Mouse (Mus musculus): ENCODE data around the gene Setd7.
"Not testable (repeated sequence)": the region's sequence is repeated elsewhere in the genome, so short reads cannot be mapped to it uniquely, and the experiment has no call there.

The Setd7 gene

DNA sequence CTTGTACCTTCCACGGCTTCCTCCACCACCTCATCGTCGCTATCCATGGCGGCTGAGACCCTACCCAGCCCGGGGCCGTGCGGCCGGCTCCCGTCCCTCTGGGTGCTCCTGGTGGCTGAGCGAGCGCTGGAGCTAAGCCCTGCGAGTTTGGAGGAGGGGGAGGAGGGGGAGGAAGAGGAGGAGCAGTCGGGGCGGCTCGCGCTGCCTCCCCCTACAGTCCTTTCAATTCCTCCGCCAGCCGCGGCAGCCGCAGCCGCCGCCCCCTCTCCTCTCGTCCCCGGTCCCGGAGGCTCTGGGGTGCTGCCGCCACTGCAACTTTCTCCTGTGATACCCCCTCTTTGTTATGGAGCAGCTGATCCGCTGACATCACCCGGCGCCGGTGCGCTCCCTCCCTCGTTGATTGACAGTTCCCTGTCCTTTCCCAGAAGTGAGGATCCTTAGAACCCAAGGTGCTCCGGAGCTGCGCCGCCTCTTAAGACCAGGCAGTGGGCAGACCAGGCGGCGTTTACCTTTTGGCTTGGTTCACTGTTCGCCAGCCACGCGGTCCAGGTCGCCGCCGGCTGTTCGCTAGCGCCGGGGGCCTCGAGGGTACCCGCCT is at the start of gene Setd7:
TSS of gene Setd7 (minus strand) at position 369 of the 598 bp plus-strand sequence.
- peak; percentile 54 for DNase-seq (ENCODE audit: low read depth)

DNA sequence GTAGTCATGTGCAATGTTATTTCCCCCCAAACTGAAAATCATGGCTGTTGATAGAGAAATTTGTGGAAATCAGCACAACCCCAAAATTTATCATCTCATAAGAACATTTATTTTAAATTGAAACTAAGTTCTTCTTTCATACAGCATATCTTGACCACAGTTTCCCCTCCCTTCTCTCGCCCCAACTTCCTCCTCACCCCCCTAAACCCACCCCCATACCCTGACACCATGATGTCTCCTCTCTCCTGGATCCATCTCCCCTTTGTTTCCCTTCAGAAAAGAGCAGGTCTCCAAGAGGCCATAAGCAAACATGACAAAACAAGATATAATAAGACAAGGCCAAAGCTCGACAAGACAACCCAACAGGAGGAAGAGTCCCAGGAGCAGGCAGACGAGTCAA is 43.8 kb upstream of the Setd7 start:
- no peak for DNase-seq (ENCODE audit: low read depth)

DNA sequence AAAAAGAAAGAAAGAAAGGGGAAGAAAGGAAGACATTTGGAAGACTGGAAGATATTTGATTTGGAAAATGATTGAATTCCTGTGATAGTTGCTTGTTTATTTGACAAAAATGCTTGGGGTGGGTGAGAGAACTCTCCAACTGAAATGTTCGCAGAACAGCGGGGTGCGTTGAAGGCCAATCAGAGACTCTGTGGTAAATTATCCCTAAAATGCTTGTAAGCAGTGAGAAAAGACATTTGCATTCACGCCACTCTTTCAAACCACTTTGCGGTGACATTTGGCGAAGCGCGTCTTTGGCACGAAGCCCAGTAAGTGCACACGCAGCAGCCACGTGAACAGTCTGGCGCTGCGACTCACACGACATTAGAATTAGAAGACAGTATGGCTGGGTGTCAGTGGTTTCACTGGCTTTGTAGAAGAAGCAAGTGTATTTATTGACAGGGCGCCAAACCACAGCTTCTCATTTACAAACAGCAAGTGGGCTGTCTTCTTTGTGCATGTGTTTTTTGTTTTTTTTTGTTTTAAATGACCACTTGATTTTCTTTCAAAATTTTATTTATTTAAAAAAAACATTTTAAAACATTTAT is 43.1 kb upstream of the Setd7 start:
- no peak for DNase-seq (ENCODE audit: low read depth)

DNA sequence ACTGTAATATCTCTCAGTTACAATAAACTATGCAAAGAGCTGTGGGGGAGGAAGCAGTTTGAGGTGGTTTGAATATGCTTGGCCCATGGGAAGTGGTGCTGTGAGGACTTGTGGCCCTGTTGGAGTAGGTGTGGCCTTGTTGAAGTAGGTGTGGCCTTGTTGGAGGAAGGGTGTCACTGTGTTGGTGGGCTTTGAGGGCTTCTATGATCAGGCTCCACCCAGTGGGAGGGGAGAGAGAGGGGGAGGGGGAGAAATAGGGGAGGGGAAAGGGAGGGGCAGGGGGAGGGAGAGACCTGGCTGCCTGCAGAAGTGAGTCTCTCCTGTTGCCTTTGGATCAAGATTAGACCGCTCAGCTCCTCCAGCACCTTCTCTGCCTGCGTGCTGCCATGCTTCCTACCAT is 40.8 kb upstream of the Setd7 start:
- DNase-seq (ENCODE audit: low read depth), result no peak

DNA sequence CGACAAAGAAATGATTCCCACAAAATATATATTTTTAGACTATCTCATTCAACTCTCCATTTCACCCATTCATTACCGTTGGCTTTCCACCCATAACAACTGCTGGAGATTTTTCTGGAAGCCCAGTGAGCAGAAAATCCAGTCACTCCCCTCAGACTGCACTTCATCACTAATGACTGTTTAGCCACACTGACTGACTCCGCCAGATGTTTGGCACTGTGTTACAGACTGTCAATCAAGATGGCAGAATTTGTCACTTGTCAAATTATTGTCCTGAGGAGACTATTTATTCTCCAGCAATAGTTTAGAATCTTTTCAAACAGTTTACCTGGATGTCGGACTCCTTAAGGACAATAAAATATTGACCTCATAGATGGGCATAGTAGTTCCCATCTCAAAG is 40.0 kb upstream of the Setd7 start:
- no peak for DNase-seq (ENCODE audit: low read depth)

DNA sequence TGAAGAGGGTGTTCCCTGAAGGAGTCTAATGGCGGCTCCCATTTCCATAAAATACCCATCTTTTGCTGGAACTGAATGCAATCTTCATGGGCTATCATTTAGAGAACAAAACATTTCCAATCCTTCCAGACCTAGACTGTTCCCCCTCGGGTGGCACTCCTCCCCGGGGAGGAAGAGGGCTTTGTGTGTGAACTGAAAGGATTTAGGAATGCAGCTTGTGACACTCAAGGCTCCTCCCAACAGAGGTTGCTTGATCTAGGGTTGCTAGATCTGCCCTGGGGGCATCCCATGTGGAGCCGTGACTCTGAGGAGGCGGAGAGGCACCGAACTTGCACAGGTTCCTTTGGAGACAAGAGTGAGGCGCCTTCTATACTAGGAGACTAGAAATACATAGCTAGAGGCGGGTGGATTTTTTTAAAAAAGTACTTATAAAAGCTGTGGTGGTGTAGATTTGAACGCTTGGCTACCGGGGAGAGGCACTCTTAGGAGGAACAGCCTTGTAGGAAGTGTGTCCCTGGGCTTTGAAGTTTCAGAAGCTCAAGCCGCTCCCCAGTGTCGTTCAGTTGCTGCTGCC is 38.5 kb upstream of the Setd7 start:
- DNase-seq (ENCODE audit: low read depth), result no peak

DNA sequence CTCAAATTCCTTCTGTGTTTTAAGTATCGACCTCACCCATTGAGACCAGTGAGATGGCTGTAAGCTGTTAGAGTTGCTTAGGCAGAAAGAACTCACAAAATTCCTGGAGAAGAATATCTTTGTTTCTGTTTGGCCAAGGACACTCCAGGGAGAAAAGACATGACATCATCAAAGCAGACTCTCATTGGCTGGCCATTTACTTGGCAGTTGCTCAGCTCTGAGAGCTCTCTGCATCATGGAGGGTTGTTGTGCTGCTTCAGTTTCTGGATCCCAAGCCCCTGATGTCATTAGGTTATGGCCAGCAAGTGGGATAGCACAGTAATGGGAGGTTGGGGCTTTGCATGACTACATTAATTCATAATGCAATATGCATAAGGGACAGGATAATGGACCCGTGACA is 35.9 kb upstream of the Setd7 start:
- no peak for DNase-seq (ENCODE audit: low read depth)

DNA sequence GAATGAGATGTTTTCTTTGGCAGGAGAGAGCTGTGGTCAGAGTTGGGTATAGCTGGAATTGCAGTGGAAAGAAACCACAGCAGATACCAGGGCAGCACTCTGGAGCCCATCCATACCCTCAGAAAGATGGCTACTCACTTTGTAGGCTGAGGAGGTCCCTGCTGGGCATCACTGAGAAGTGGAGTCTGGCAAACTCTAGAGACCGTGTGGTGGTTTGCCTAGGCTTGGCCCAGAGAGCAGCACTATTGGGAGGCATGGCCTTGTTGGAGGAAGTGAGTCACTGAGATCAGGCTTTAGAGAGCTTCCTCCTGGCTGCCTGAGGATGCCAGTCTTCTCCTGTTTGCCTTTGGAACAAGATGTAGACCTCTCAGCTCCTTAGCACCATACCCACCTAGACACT is 32.8 kb upstream of the Setd7 start:
- no peak for DNase-seq (ENCODE audit: low read depth)

DNA sequence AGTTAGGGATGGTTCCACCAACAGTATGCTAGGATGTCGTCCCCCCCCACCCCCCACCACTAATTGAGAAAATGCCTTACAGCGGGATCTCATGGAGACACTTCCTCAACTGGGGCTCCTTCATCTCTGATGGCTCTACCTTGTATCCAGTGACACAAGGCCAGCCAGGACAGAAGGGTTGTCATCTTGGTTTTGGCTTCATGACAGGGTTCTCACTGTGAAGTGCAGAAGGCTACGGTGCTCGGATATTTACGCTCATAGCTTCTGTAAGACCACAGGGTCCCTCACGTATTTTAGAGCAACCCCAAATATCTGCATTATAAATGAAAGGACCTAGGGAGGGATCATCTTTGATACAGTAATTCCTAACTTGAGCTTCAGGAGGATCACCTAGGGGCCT is 30.9 kb upstream of the Setd7 start:
- no peak for DNase-seq (ENCODE audit: low read depth)

DNA sequence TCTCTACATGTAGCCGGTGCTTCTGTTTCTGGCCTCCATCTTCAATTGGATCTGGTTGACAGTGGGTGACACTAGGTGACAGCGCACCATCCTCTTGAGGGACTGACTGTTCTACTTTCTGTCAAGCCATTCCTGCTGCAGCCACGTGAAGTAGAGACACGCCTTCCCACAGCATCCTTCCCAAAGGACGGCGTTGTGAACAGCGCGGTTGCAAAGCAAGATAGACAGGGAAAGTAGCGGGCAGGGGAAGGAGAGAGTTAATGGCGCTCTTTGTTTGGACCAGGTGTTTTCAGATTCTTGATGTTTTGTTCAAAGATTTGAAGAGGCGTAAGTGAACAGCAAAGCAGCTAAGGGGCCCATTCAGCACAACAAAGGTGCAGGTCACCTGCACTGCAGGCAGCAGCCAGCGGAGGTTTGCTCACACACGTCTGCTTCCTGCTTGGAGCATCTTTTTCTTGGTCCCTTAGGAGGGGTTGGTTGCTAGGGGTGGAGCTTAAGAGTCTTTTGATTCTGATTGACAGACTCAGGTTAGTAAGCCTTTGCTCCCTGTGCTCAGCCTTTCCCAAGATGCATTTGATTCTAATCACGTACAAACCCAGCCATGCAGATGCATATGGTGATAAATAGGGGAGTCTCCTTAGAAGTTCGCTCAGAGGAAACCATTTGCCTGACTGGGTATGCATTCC is 29.7 kb upstream of the Setd7 start:
- DNase-seq (ENCODE audit: low read depth), result no peak

DNA sequence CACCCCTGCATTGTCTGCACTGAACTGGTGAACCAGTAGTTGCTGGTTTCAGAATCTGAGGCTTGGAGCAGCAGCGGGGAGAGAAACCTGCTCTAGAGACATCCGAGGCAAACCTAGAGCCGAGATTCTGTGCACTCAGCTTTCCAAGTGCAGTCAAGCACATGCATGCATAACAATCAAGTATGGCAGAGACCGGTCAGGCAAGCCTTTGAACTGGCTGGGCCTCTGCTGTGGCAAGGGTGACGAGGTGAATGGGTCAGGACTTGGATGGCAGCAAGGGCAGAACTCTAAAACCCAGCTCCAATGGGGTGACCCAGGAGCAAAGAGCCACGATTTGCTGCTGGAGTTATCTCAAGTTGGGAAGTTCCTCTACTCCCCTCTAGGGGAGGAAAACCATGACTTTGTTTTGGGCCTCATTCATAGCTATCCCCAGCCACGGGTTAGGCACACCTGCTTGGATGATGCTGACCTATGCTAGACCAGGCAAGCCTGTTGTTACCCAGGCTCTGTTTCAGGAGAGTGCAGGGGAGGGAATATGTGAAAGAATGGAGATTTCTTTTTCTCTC is 27.1 kb upstream of the Setd7 start:
- no peak for DNase-seq (ENCODE audit: low read depth)

DNA sequence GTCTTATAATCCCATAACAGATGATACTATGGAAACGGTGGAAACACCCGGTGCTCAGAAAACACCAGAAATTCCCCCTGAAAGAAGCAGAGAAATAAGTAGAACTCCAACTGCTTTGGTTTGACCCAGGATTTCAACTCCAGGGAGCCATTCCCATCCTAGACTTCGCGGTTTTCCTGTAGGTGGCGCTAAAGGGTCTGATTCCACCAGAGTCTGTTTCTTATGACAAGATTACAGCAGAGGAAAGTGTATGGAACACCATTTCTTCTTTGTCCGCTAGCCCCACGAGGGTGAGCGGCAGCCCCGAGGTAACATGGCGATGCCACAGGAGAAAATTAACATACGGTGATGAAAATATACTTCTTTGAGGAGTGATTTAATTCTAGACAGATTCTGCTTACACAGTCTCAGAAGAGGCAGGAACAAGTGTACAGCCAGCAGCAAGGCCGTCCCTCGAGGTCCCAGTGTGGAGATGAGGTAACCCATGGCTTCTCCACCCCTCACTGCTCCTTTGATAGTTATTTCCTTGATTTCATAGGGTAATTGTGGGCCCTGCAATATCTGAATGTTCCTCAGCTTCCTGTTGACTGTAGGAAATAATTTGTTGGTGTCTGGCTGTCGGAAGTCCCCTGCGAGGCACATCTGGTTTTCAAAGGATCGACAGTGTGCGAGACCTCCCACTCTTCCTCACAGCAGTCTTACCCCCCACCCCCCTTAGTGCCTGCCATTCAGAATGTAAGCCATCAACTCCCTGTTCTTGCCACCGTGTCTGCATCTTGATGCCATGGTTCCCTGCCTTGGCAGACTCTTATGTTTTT is 23.1 kb upstream of the Setd7 start:
- DNase-seq (ENCODE audit: low read depth), result peak; percentile 67

DNA sequence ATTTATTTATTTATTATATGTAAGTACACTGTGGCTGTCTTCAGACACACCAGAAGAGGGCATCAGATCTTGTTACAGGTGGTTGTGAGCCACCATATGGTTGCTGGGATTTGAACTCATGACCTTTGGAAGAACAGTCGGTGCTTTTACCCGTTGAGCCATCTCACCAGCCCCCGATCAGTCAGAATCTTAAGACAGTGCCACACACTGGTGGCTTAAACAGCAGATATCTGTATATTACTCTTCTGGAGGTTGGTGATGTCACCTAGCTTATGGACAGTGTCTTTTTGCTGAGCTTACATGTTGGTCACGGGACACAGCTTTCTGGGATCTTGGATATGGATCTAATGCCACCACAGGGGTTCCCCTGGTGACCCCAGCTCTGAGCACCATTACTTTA is 18.6 kb upstream of the Setd7 start:
- DNase-seq (ENCODE audit: low read depth), result not testable (repeated sequence)

DNA sequence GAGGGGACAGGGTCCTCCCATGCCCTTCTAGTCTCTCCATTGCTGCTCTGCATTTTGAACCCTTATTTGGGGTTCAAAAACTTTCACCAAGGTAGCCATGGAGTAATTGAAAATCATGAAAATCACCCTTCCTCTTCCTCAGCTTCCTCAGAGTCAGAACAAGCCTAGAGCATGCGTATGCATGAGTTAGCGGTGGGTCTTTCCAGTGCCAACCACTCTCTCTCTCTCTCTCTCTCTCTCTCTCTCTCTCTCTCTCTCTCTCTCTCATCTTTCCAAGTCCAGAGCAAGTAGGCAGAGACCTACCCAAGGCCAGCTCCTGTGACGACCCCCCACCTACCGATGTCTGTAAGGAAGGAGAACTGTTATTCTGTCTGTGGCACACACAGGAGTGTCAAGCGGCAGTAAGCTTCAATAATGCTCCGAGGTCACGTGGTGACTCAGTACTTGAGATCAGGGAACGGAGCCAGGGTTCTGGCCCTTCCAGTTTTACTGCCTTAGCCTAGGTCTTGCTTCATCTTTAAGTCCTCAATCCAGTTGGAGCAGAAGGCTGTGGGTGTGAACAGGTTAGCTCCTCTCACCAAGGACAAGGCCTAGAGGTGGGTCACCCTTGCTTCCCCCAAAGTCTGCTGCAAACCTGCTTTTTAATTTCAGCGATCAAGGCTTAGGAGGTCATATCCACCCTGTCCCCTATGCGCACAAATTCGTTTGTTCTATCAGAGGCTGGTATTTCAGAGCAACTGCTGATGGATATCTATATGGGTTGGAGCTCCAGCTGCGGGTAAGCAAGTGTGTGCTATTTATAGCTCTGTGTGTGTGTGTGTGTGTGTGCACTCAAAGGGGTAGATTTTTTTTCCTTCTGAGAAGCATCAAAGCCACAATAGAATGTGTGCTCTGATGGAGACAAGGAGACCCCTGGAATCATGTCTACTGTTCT is 17.4 kb upstream of the Setd7 start:
- no peak for DNase-seq (ENCODE audit: low read depth)

DNA sequence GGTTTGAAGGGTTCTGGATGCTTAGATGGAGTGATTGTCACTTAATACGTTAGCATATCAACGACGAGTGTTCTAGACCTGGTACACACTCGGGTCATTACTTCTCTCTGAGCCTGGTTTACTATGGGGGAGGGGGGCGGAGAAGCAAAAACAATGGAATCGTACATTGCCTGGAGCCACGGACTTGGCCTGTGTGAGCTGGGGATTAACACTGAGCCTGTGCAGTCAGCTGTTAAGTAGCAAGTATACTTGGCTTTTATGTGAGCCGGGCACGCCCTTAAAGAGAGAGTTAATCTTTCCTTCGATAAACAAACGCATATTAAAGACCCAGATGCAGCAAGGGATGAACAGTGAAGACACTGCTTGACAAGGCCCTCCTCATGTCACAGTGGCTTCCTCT is 16.7 kb upstream of the Setd7 start:
- no peak for DNase-seq (ENCODE audit: low read depth)

DNA sequence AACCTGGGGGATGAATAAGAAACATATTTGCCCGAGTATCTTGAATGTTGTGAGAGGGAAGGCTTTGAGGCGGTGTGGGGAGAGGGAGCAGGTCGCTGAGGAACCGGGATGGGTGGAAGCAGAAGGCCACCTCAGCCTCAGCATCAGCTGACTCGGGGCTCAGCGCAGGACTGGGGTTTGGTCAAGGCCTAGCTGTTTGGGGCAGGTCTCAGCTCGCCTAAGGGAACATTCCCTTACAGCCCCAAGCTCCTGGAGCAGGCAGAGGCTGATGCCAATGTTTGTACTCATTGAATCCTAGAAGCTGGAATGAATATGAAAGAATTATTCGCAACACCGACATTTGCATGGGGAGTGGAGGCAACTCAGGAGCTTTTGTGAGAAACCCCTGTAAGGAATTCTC is 13.2 kb upstream of the Setd7 start:
- DNase-seq (ENCODE audit: low read depth), result no peak

DNA sequence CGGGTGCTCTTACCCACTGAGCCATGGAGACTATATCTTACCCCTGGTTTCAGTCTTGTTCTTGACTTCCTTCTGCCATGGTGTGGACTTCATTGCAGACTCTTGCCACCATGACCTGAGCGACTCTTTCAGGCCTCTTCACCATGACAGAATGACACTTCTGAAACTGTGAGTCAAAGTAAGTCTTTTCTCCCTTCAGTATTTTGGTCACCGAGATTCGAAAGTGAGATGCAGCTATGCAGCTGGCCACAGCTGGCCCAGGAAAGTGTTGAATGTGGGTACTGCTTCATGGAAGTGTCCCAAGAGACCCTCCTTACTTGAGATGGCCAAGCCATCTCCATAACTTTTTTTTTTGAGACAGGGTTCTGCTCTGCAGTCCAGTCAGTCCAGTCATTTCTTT is 9.5 kb upstream of the Setd7 start:
- DNase-seq (ENCODE audit: low read depth), result no peak

DNA sequence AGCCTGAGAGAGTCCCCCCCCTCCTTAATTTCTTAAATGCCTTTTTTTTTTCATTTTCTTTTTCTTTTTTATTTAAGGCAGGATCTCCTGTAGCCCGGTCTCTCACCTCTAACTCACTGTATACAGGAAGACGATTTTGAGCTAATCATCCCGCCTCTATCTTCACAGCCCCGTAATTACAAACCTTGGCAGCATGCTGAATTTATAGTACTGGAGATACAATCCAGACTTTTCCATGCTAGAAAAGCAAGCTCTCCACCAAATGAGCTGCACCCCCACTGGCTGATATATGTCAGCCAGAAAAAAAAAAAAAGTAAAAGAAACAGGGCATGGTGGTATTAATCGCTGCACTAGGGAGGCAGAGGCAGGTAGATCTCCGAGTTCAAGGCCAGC is 1.3 kb upstream of the Setd7 start:
- no peak for DNase-seq (ENCODE audit: low read depth)

DNA sequence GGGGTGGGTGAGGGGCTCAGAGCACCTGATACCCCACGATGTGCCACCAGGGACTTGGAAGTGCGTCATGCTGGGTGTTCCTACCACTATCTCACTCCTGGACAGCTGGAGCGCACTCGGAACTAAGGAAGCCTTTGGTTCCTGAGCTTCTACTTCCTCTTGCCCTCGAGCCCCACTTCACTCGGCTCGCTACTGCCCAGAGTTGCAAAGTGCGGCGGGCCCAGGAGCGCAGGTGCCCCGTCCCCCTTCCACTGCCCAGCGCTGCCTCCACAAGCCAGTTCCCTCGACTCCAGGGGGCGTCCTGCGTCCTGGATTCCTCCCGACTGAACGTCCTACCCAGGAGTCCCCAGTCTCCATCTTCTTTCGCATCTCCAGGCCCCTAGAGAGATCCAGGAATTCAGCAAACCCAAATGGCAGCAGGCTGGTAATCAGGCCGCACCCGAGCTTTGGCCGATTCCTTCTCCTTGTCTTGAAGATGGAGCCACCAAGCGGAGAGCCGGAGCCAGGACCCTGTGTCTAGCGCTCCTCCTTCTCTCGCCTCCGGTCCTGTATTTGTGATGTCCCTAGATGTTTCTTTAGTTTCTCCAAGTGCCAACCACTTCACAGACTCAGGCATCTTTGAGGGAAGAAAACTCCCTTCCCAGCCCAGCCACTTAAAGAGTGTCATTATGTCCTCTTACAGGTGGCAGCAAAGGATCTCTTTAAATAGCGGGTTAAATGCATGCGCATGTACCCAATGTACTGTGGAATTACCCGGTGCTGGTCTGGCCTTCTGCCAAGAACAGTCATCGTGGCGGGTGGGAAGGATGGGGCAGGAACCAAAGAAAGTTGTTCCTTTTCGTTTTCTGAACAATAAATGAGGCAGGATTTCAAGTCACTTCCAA is 672 bp upstream of the Setd7 start:
- DNase-seq (ENCODE audit: low read depth), result peak; percentile 43

Data from c-Kit-positive CD71-negative TER-119-negative erythroid progenitor cells, embryonic 14.5 days (primary cell).